Mouse (Mus musculus) intestine, embryonic 14.5 days (tissue): Measurements from ENCODE around the gene Hsf3. TPM values are rescaled to one million over a fixed set of nuclear protein-coding genes. Genes with fewer than 3 reads are reported as not detected.

Experiments
- ATAC-seq: fragments of 200-750 bp; cut with Nextera tagmentation; replicated peaks from 2 replicates; pipeline ENCODE4 v1.8.0; 2017; ENCODE audit warnings: low read depth, moderate number of reproducible peaks, moderate TSS enrichment, moderate library complexity; ENCODE audit not compliant: low FRiP score, low TSS enrichment
- DNase-seq: peaks from one replicate; pipeline ENCODE4 v3.0.0-alpha.2; 2018; ENCODE audit warnings: low spot score
- H3K27ac ChIP-seq: fragments of 300-500 bp; sonication (generic); 2 replicates; pipeline ENCODE4 v1.5.1; 2014; ENCODE audit warnings: low read depth, mild to moderate bottlenecking, control low read depth
- H3K27me3 ChIP-seq: fragments of 300-500 bp; sonication (generic); replicated peaks from 2 replicates; pipeline ENCODE4 v1.6.1; 2014; ENCODE audit warnings: low read length, control low read depth; ENCODE audit not compliant: control insufficient read depth, insufficient read depth
- H3K36me3 ChIP-seq: fragments of 300-500 bp; sonication (generic); 2 replicates; pipeline ENCODE4 v1.6.1; 2014; ENCODE audit warnings: low read length, control low read depth; ENCODE audit not compliant: control insufficient read depth, insufficient read depth
- H3K4me1 ChIP-seq: fragments of 300-500 bp; sonication (generic); replicated peaks from 2 replicates; pipeline ENCODE4 v1.6.1; 2014; ENCODE audit warnings: low read length, control low read depth, mixed read lengths; ENCODE audit not compliant: control insufficient read depth, insufficient read depth
- H3K4me2 ChIP-seq: fragments of 300-500 bp; sonication (generic); 2 replicates; pipeline ENCODE4 v1.6.1; 2014; ENCODE audit warnings: low read length
- H3K4me3 ChIP-seq: fragments of 300-500 bp; sonication (generic); 2 replicates; pipeline ENCODE4 v1.5.1; 2014; ENCODE audit warnings: low read depth, low read length, control low read depth, mixed read lengths
- H3K9ac ChIP-seq: fragments of 300-500 bp; sonication (generic); 2 replicates; pipeline ENCODE4 v1.6.1; 2014; ENCODE audit warnings: mild to moderate bottlenecking, low read length
- H3K9me3 ChIP-seq: fragments of 300-500 bp; sonication (generic); 2 replicates; pipeline ENCODE4 v1.6.1; 2016; ENCODE audit warnings: low read length, control low read depth; ENCODE audit not compliant: control insufficient read depth
- WGBS: fragments of 180-500 bp; shearing (Covaris S2); extraction: QIAGEN DNeasy Blood & Tissue Kit; methylation state at CpG from one replicate; pipeline ENCODE4 v1.1.7; 2014; 5-methylcytosine and 5-hydroxymethylcytosine counted together
- polyA plus RNA-seq: library from polyadenylated mRNA; unstranded; fragments of >200 nt; fragmentation: Nextera tagmentation; extraction: Ambion mirVana; gene quantifications from 2 replicates; pipeline ENCODE4 v1.2.1, GENCODE M21; 2014

Hsf3 gene
- polyA plus RNA-seq, 1 experiment from 2014 or later = 0.31 TPM

DNA sequence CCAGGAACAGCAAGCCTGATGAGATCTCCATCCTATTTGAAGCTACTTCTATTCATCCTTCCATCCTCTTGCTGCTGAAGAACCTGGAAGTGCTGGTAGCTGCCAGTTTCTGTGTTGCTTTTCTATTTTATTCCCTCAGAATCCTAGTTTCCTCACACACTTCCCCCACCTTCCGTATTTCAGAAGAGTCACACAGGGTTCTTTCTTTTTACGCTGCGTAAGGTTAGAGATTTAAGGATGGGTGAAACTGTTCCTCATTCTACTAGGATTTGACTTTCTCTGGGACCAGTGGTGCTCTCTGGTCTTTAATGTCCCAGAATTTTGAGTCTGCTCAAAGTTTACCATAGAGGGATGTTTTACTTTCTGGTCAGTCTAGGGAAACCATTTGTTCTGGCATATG is 162.8 kb downstream of the Hsf3 start, which contains the start of gene Vsig4:
Gene Vsig4 (minus strand): TSS at position 101 of the 400 bp plus-strand sequence.
- H3K9me3 ChIP-seq = no peaks in the 10 kb centered on the region
- 91% methylated on average over 3 of the region's 3 CpGs for WGBS
- DNase-seq (no peak), ATAC-seq (no peak)
- no peak within 1 kb of the TSS for H3K4me2 ChIP-seq
- H3K9ac ChIP-seq = no peak within 1 kb of the TSS
- H3K4me3 ChIP-seq = no peak within 1 kb of the TSS
- no peak within 1 kb of the TSS for H3K27ac ChIP-seq
- no peaks in the 10 kb centered on the region for H3K27me3 ChIP-seq
- H3K4me1 ChIP-seq = no peaks in the 10 kb centered on the region
- no peaks in the 10 kb centered on the region for H3K36me3 ChIP-seq

DNA sequence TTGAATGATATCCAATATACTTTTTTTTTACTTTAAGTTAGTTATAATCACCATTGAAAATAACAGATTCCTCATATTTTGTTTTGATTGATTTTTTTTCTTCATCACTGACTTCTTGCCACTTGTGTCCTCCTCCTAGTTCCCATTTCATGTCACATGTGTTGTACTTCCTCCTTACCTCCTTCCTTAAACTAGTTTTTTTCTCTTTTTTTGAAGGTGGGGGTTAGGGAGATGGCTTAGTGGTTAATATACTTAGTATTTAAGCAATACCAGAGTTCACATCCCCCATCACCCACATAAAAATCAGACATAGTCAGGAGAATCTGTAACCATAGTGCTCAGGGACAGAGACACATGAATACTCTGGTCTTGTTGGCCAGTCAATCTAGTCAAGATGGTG is 199.6 kb downstream of the Hsf3 start:
- Histone ChIP-seq H3K4me2 (no peak overlapping the region), H3K27ac (no peak overlapping the region), H3K9me3 (no peaks in the 10 kb centered on the region), H3K27me3 (no peaks in the 10 kb centered on the region), H3K36me3 (no peaks in the 10 kb centered on the region), H3K4me1 (no peaks in the 10 kb centered on the region), H3K9ac (no peak overlapping the region), H3K4me3 (no peak overlapping the region)
- no peak for DNase-seq
- no peak for ATAC-seq

Other genes starting within 250 kb of the Hsf3 start
- not detected in 2 replicates for gene Vsig4, start 162.9 kb downstream of the Hsf3 start, polyA plus RNA-seq
- 25.8 and 31.4 TPM in 2 replicates for gene Heph, start 935 bp downstream of the Hsf3 start, polyA plus RNA-seq